Mouse (Mus musculus): Measurements from ENCODE around the gene Zdhhc15. TPM values are rescaled to one million over a fixed set of nuclear protein-coding genes. Genes with fewer than 3 reads are reported as not detected.
"Not testable (repeated sequence)": the region's sequence is repeated elsewhere in the genome, so short reads cannot be mapped to it uniquely, and the experiment has no call there.

Gene Zdhhc15
- polyA plus RNA-seq (2014; fragmentation: Nextera tagmentation; extraction: Ambion mirVana), result 13.1 and 13.7 TPM in 2 replicates

GRCm38 (mm10) chrX:104670757-104671549 is at the start of gene Zdhhc15:
Gene Zdhhc15 (minus strand): TSS chrX:104671064.
- 14% methylated on average over 20 of the region's 31 CpGs for WGBS
- no peaks in the 10 kb centered on the region for H3K36me3 ChIP-seq (ENCODE audit: control insufficient read depth, insufficient read depth, low read length)
- H3K4me3 ChIP-seq (ENCODE audit: low read depth, low read length), result peak within 1 kb of the TSS; percentile 42
- H3K9me3 ChIP-seq (ENCODE audit: control insufficient read depth, low read length), result no peaks in the 10 kb centered on the region
- no peaks in the 10 kb centered on the region for H3K4me1 ChIP-seq (replicated peaks; ENCODE audit: control insufficient read depth, insufficient read depth, low read length)
- peak within 1 kb of the TSS; percentile 50 for H3K9ac ChIP-seq (ENCODE audit: low read length)
- DNase-seq (ENCODE audit: low spot score) (peak; percentile 82), ATAC-seq (replicated peaks; ENCODE audit: low FRiP score) (peak; percentile 95)
- H3K4me2 ChIP-seq (ENCODE audit: low read depth, low read length, severe bottlenecking), result peak within 1 kb of the TSS; percentile 72
- H3K27me3 ChIP-seq (ENCODE audit: control insufficient read depth, insufficient read depth, low read length), result peaks cover 4% of the 10 kb centered on the region; the same call in 1 of the 2 replicates
- H3K27ac ChIP-seq (ENCODE audit: low read depth, low read length), result no peak within 1 kb of the TSS

DNA sequence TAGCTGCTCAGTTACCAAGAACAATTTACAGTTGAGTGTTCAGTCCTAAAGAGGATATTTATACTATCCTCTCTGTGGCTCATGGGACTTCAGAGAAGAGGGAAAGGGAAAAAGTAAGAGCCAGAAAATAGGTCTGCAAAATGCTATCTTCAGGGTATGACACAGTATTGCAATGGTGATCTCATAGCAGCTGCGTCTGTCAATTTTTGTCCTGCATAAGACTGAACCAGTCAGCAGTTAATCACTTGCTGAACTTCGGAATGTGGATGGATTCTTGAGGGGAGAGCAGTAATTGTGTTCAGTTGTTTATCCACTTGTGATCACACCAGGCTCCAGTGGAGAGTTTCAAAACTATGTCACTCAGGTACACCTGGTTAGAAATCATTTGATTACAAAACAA is 37.1 kb upstream of the Zdhhc15 start:
- Histone ChIP-seq H3K27me3 (ENCODE audit: control insufficient read depth, insufficient read depth, low read length) (no peaks in the 10 kb centered on the region), H3K36me3 (ENCODE audit: control insufficient read depth, insufficient read depth, low read length) (no peaks in the 10 kb centered on the region), H3K4me3 (ENCODE audit: low read depth, low read length) (no peak overlapping the region), H3K4me2 (ENCODE audit: low read depth, low read length, severe bottlenecking) (no peak overlapping the region), H3K9me3 (ENCODE audit: control insufficient read depth, low read length) (no peaks in the 10 kb centered on the region), H3K4me1 (replicated peaks; ENCODE audit: control insufficient read depth, insufficient read depth, low read length) (no peaks in the 10 kb centered on the region), H3K9ac (ENCODE audit: low read length) (no peak overlapping the region), H3K27ac (ENCODE audit: low read depth, low read length) (no peak overlapping the region)
- no peak for DNase-seq (ENCODE audit: low spot score)
- ATAC-seq (replicated peaks; ENCODE audit: low FRiP score), result no peak
- WGBS, result 89% methylated on average over 2 of the region's 2 CpGs

- no peaks in the 10 kb centered on the region for H3K9me3 ChIP-seq (ENCODE audit: control insufficient read depth, low read length)
- DNase-seq (ENCODE audit: low spot score) (no peak), ATAC-seq (replicated peaks; ENCODE audit: low FRiP score) (peak; percentile 25; the same call in 1 of the 2 replicates)
- no peaks in the 10 kb centered on the region for H3K4me1 ChIP-seq (replicated peaks; ENCODE audit: control insufficient read depth, insufficient read depth, low read length)
- H3K9ac ChIP-seq (ENCODE audit: low read length), result peak overlapping the region; percentile 50
- H3K4me3 ChIP-seq (ENCODE audit: low read depth, low read length), result peak overlapping the region; percentile 42
- peak overlapping the region; percentile 72 for H3K4me2 ChIP-seq (ENCODE audit: low read depth, low read length, severe bottlenecking)
- H3K27me3 ChIP-seq (ENCODE audit: control insufficient read depth, insufficient read depth, low read length), result peaks cover 4% of the 10 kb centered on the region; the same call in 1 of the 2 replicates
- H3K27ac ChIP-seq (ENCODE audit: low read depth, low read length), result no peak overlapping the region
- no peaks in the 10 kb centered on the region for H3K36me3 ChIP-seq (ENCODE audit: control insufficient read depth, insufficient read depth, low read length)
- WGBS, result 19% methylated on average over 19 of the region's 19 CpGs
Measured at GRCm38 (mm10) chrX:104669850-104670756, 761 bp downstream of the Zdhhc15 start.

DNA sequence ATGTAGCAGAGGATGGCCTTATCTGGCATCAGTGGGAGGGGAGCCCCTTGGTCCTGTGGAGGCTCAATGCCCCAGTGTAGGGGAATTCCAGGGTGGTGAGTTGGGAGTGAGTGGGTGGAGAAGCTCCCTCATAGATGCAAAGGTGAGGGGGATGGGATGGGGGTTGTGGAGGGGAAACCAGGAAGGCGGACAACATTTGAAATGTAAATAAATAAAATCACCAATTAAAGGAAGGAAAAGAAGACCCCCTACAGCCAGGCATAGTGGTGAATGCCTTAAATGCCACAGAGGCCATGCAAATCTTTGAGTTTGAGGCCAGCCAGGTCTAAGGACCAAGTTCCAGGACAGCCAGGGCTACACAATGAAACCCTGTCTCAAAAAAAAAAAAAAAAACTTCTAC is 13.9 kb downstream of the Zdhhc15 start:
- Histone ChIP-seq H3K4me2 (ENCODE audit: low read depth, low read length, severe bottlenecking) (no peak overlapping the region), H3K9me3 (ENCODE audit: control insufficient read depth, low read length) (no peaks in the 10 kb centered on the region), H3K4me1 (replicated peaks; ENCODE audit: control insufficient read depth, insufficient read depth, low read length) (no peaks in the 10 kb centered on the region), H3K36me3 (ENCODE audit: control insufficient read depth, insufficient read depth, low read length) (no peaks in the 10 kb centered on the region), H3K9ac (ENCODE audit: low read length) (no peak overlapping the region), H3K4me3 (ENCODE audit: low read depth, low read length) (no peak overlapping the region), H3K27ac (ENCODE audit: low read depth, low read length) (no peak overlapping the region), H3K27me3 (ENCODE audit: control insufficient read depth, insufficient read depth, low read length) (no peaks in the 10 kb centered on the region)
- DNase-seq (ENCODE audit: low spot score), result no peak
- ATAC-seq (replicated peaks; ENCODE audit: low FRiP score), result no peak
- 72% methylated on average over 1 of the region's 1 CpGs for WGBS

GRCm38 (mm10) chrX:104612531-104612930 is 58.3 kb downstream of the Zdhhc15 start:
- H3K4me1 ChIP-seq (replicated peaks; ENCODE audit: control insufficient read depth, insufficient read depth, low read length), result no peaks in the 10 kb centered on the region
- no peaks in the 10 kb centered on the region; the same call in 1 of the 2 replicates for H3K27me3 ChIP-seq (ENCODE audit: control insufficient read depth, insufficient read depth, low read length)
- H3K9ac ChIP-seq (ENCODE audit: low read length), result no peak overlapping the region
- H3K9me3 ChIP-seq (ENCODE audit: control insufficient read depth, low read length), result no peaks in the 10 kb centered on the region
- no peak for ATAC-seq (replicated peaks; ENCODE audit: low FRiP score)
- H3K4me2 ChIP-seq (ENCODE audit: low read depth, low read length, severe bottlenecking), result no peak overlapping the region
- 90% methylated on average over 10 of the region's 10 CpGs for WGBS
- no peaks in the 10 kb centered on the region for H3K36me3 ChIP-seq (ENCODE audit: control insufficient read depth, insufficient read depth, low read length)
- no peak overlapping the region for H3K4me3 ChIP-seq (ENCODE audit: low read depth, low read length)
- no peak for DNase-seq (ENCODE audit: low spot score)
- no peak overlapping the region for H3K27ac ChIP-seq (ENCODE audit: low read depth, low read length)

- not testable (repeated sequence) for H3K4me3 ChIP-seq (ENCODE audit: low read depth, low read length); H3K9me3 ChIP-seq (ENCODE audit: control insufficient read depth, low read length); H3K36me3 ChIP-seq (ENCODE audit: control insufficient read depth, insufficient read depth, low read length); H3K27me3 ChIP-seq (ENCODE audit: control insufficient read depth, insufficient read depth, low read length); DNase-seq (ENCODE audit: low spot score); H3K27ac ChIP-seq (ENCODE audit: low read depth, low read length); ATAC-seq (replicated peaks; ENCODE audit: low FRiP score); H3K4me1 ChIP-seq (replicated peaks; ENCODE audit: control insufficient read depth, insufficient read depth, low read length); H3K4me2 ChIP-seq (ENCODE audit: low read depth, low read length, severe bottlenecking); H3K9ac ChIP-seq (ENCODE audit: low read length)
- WGBS, result 70% methylated on average over 2 of the region's 7 CpGs
Measured at GRCm38 (mm10) chrX:104603738-104604430, 67.0 kb downstream of the Zdhhc15 start.

GRCm38 (mm10) chrX:104602168-104602859 is 68.5 kb downstream of the Zdhhc15 start:
- not testable (repeated sequence) for H3K4me2 ChIP-seq (ENCODE audit: low read depth, low read length, severe bottlenecking); H3K9ac ChIP-seq (ENCODE audit: low read length); H3K27ac ChIP-seq (ENCODE audit: low read depth, low read length); DNase-seq (ENCODE audit: low spot score); ATAC-seq (replicated peaks; ENCODE audit: low FRiP score); H3K27me3 ChIP-seq (ENCODE audit: control insufficient read depth, insufficient read depth, low read length); H3K4me3 ChIP-seq (ENCODE audit: low read depth, low read length); H3K9me3 ChIP-seq (ENCODE audit: control insufficient read depth, low read length); H3K4me1 ChIP-seq (replicated peaks; ENCODE audit: control insufficient read depth, insufficient read depth, low read length); H3K36me3 ChIP-seq (ENCODE audit: control insufficient read depth, insufficient read depth, low read length)
- WGBS, result 89% methylated on average over 7 of the region's 13 CpGs

DNA sequence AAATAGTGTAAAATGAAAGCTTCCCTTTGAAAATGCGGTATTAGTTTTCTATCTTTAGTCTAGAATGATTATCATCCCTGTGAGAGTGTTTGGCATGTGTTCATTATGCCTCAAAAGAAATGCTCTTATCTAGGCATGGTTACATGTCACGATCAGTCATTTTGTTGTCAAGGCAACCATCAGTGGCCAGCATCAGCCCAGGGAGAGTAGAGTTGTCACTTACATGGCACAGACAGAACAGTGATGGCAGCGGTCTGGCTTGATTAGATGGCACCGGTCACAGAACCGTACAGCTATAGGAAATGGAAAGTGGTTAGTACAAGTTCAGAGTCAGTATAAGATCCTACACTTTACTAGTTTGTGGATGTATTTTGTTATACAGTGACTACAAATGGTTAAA is 96.9 kb downstream of the Zdhhc15 start:
- H3K27me3 ChIP-seq (ENCODE audit: control insufficient read depth, insufficient read depth, low read length), result peaks cover 9% of the 10 kb centered on the region
- 83% methylated on average over 5 of the region's 5 CpGs for WGBS
- H3K4me1 ChIP-seq (replicated peaks; ENCODE audit: control insufficient read depth, insufficient read depth, low read length), result no peaks in the 10 kb centered on the region
- no peak overlapping the region for H3K4me3 ChIP-seq (ENCODE audit: low read depth, low read length)
- H3K4me2 ChIP-seq (ENCODE audit: low read depth, low read length, severe bottlenecking), result no peak overlapping the region
- H3K9me3 ChIP-seq (ENCODE audit: control insufficient read depth, low read length), result no peaks in the 10 kb centered on the region
- H3K36me3 ChIP-seq (ENCODE audit: control insufficient read depth, insufficient read depth, low read length), result no peaks in the 10 kb centered on the region
- ATAC-seq (replicated peaks; ENCODE audit: low FRiP score), result no peak
- H3K9ac ChIP-seq (ENCODE audit: low read length), result no peak overlapping the region
- H3K27ac ChIP-seq (ENCODE audit: low read depth, low read length), result no peak overlapping the region
- DNase-seq (ENCODE audit: low spot score), result no peak
